Mouse (Mus musculus) heart, postnatal 4 days (tissue): ENCODE results near the gene Gtsf1. TPM values are rescaled to one million over a fixed set of nuclear protein-coding genes. Genes with fewer than 3 reads are reported as not detected.
"Not testable (repeated sequence)": the region's sequence is repeated elsewhere in the genome, so short reads cannot be mapped to it uniquely, and the experiment has no call there.

ENCODE experiments used
- DNase-seq: peaks from one replicate; pipeline ENCODE4 v3.0.0; 2021
- total RNA-seq, 2 experiments: library from RNA; stranded (reverse); gene quantifications; 2 replicates each; pipeline ENCODE4 v1.2.3; 2021

Gene Gtsf1
- total RNA-seq, result 1 to 10 TPM; 1.3 to 1.8 TPM

DNA sequence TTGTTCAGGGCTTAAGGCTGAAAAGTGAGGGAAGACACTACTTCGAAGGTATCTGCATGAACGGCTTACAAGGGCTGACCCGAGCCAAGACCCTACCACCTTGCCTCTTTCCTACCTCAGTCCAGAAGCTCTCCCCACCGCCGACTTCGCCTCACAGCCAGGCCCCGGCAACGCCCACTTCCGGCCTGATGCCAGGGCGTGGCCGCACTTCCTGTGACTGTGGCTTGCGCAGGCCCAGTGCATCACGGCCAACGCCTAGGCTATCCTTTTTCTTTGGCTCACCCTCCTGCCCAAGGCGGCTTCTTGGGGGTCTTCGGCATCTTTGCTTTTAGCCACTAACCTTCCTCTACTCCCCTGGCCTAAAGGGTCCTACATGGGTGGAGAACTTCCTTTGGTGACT is at the start of gene Gtsf1:
Gene Gtsf1 (minus strand): TSS at position 230 of the 400 bp plus-strand sequence.
- DNase-seq, result no peak

DNA sequence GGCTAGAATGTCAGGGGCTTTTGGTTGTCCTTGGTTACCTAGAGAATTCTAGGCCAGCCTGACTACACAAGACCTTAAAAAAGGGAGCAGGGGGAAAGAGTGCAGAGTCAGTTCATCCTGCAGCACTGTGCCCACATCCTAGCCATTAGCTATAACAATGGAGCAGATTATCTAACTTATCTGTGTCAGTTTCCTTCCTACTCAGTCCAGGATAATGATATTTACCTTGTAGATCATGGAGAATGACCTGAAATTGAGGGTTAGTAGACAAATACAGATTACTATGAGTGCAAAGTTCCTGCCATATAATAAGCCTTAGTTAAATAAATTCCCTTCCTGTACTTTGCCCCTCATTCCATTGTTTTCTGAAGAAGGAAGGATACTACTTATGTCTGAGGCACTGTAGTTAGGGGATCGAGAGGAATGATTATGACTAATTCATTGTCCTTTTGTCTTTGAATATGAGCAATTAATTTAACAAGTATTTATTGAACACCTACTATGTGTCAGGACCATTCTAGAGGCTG is 48.9 kb upstream of the Gtsf1 start:
- DNase-seq, result no peak

DNA sequence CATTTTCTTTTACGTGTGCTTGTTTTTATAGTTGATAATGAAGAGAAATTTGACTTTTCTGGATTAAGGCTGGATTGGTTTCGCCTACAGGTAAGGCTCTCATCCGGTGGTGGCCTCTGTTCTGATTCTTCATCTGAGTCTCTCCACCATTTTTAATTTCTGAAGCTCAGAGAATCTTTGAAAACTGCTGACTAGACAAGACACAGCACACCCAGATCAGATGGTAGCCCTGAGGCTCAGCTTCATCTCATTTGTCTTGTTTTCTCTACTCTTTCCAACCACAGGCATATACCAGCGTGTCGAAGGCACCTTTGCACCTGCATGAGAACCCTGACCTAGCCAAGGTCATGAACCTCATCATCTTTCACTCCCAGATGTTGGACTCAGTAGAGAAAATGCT is 43.5 kb upstream of the Gtsf1 start:
- DNase-seq, result no peak

DNA sequence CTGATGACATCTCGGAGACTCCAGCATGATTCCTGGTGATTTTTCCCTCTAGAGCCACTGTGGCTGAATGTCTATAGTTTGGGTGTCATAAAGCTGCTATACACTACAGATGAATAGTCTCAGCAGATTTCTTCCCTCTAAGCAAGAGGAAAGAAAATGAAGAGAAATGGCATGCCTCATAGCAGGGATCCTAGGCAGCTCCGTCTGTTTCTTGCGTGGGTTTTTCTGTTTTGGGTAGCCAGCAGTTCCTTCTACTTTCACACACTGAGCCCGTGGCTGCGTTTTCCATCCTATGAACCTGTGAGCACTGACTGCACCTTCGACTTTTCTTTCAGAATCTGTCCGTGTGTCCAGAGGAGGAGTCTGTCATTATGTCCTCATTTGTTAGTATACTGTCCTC is 42.9 kb upstream of the Gtsf1 start:
- no peak for DNase-seq

DNA sequence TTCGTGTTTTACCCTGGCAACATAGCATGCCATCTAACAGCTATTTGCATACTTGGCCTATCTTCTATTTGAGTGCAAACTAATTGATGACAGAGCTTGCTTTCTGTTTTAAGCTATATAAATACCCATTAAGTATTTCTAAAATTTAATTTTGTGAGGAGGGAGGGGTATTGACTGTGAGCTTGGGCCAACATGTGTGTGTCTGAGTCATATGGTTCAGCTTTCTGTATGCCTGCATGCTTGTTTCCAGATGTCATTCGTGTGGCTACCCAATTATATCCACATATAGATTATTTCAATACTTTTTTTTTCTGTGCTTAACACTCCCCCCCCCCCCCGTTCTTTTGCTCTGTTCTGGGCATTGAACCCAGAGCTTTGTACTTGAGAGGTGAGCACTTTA is 42.0 kb upstream of the Gtsf1 start:
- no peak for DNase-seq

DNA sequence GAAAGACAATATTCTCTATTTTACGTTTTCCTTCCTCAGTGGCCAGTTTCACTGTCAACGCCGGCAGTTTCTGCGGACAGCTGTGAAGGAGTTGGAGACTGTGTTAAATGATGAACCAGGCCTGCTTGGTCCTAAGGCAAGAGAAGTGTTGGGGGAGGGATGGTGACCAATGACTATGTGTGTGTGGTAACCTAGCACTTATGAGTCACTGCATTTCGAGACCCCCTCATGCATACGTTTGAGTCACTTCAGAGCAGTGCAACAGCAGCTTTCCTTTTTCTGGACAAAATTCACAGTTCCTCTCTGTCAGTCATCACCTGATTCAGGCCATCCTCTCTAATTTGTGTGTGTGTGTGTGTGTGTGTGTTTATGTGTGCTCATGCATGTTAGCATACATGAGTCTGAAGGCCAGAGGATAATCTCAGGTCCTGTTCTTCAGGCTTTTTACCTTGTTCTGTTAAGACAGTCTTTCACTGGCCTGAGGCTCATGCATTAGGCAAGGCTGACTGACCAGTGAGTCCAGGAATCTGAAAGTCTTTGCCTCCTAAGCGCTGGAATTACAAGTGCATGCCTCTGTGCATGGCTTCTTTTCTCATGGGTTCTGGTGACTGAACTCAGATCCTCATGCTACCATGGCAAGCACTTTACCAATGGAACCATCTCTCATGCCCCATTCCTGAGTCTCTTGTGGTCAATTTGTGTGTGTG is 41.4 kb upstream of the Gtsf1 start:
- no peak for DNase-seq

DNA sequence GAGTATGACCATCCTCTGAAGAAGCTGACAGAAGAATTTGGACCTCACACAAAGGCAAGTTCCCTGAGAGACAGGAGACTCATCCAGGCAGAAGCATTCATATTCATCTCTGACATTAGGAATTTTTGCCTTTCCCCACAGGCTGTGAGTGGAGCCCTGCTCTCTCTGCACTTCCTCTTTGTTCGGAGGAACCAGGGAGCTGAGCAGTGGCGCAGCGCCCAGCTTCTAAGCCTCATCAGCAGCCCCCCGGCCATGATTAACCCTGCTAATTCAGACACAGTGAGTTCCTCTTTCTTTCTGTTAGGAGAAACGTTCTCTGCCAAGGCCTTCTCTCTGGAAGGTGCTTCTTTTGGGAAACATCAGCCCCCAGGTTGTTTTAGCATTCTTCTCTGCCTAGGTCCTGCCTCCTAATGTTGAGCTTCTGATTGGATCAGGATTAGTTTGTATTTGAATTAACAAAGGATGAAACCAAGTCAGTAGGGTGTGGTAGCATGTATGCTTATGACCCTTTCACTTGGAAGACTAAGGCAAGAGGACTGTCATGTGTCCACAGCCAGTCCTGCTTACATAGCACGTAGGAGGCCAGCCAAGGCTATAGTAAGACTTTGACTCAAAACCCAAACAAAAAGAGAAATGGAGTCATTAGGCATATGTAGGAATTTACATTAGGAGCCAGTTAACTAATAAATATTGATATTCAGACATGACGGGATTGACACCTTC is 32.4 kb upstream of the Gtsf1 start:
- peak; percentile 8 for DNase-seq

DNA sequence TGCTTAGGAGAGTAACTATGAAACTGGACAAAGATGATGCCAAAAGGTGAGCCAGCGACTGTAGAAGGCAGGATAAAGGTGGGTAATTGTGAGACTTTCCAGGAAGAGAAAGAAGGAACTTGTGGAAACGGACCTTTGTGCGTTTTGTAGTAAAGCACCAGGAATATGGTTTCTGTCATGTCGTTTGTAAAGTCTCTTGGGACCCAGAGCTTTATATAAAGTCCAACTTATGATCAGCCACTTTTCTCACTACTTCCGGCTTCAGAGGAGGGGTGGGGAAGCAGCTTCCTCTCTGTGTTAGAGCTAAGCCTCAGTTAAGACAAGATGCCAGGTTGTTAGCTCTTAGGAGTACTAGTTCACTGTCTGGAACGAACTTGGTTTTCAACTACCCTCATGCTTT is 24.2 kb upstream of the Gtsf1 start:
- no peak for DNase-seq

DNA sequence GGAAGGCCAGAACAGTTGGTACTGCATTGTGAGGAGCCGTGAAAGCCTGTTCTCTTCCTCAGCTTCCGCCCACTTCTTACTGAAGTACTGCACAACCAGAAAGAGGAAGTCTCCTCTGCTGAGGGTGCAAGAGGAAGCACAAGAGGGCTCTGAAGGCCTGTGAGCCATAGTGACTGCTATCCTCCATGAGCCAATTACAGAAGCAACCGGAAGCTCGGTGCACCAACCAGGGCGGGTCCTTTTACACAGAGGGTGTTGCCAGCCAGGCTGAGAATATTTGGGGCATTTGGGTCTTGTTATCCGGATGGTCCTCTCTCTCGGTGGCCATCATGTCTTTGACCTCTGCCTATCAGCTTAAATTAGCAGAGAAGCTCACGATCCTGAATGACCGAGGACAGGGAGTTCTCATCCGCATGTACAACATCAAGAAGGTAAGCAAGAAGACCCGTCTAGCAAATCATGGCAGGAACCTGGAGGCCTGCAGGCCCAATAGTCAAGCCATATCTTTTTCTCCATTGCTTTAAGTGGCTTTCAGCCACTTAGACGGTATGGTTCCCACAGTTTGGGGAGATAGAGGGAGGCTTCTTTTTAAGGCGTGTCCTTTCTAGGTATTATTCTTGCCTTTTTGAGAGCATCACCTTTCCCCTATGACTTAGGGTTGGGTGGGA is 23.4 kb upstream of the Gtsf1 start, which contains the start of gene Nckap1l:
Gene Nckap1l (plus strand): TSS at position 244 of the 668 bp plus-strand sequence.
- DNase-seq, result peak; percentile 20

DNA sequence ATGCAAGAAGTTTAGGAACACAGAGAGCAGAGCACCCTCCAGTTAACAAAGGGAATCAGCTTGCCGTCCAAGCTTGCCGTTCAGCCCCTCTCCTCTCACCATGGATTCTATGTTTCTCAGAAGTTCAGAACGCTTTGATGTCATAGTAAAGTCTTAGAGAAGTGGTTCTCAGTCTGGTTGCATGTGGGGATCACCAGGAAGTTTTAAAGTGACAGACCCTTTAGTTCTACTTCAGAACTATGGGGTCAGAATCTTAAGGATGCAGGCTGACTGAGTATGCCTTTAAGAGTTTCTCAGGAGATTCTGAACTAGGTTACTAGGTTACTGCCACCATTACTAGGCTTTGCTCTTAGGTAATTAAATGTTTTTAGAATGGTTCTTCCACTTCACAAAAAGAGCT is 18.1 kb upstream of the Gtsf1 start, which contains the start of gene Gtsf2:
Gene Gtsf2 (minus strand): TSS at position 101 of the 400 bp plus-strand sequence.
- no peak for DNase-seq

DNA sequence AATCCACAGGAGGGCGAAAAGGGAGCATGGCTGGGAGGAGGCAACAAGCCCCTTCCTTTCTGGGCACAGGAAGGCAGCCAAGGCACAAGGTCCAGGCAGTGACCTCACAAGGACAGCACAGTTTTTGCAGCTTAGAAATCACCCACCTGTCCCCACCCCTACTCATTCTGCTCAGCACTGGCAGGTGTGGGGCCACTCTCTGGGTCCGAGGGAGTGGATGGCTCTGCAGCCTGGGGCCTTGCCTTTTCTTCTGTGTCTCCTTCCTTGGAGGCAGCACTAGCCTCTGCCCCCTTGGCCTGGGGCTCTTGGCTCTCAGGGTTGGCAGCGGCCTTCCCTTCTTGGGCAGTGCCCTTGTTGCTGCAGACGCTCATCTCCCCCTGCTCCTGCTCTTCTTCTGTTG is 15.7 kb upstream of the Gtsf1 start:
- not testable (repeated sequence) for DNase-seq

DNA sequence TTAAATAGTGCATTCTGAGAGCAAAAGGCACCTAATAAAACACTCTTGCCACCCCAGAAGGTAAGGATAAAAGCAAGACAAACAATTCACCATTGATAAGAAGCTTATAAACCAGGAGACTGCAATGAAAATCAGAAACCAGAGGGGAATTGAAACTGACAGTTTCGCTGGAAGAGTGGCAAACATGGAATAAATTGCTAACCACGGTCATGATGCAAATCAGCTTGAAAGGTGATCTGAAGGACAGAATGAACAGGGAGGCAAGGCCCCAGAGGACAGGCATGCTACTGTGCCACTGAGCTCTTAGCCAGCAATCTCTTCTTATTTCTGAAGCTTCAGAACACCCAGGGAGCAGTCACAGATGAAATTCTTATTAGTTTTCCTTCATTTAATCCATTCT is 3.3 kb downstream of the Gtsf1 start:
- no peak for DNase-seq

DNA sequence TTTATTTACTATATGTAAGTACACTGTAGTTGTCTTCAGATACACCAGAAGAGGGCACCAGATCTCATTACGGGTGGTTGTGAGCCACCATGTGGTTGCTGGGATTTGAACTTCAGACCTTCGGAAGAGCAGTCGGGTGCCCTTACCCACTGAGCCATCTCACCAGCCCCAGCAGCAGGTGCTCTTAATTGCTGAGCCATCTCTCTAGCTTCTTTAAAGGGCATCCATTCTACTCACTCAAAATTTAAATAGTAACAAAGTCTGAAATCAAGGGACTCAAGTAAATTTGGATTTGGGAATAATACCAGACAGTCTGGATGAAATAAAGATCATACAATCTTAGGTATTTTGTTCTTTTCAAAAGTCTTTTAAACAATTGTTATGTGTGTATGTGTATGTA is 24.7 kb downstream of the Gtsf1 start:
- DNase-seq, result not testable (repeated sequence)

DNA sequence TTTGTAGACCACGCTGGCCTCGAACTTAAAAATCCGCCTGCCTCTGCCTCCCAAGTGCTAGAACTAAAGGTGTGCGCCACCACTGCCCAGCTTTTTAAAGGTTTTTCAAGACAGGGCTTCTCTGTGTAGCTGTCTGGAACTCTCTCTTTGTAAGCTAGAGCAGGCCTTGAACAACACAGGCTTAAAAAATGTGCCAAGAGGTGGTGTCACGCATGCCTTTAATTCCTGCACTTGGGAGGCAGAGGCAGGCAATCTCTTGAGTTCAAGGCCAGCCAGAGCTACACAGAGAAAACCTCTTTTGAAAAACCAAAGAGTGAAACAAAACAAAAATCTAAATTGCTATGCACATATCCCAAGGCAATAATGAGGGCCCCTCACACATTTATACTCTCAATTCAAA is 28.9 kb downstream of the Gtsf1 start:
- DNase-seq, result no peak

DNA sequence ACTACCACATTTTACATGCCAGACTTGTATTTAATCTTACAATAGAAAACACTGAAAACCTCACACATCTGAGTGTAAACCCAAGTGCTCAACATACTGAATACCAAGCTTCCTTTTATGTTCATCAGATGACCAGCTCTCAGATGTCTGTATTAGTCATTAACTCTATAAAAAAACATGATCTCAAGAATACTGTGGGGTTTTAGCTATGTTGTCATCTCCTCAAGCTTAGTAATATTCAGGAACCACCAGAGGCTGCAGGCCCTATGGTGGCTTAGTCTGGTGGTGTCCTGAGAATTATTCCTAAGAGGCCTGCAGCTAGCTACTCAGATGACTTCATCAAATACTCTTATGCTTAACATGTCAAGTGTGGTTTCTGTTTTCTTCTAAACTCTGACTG is 36.7 kb downstream of the Gtsf1 start:
- no peak for DNase-seq

DNA sequence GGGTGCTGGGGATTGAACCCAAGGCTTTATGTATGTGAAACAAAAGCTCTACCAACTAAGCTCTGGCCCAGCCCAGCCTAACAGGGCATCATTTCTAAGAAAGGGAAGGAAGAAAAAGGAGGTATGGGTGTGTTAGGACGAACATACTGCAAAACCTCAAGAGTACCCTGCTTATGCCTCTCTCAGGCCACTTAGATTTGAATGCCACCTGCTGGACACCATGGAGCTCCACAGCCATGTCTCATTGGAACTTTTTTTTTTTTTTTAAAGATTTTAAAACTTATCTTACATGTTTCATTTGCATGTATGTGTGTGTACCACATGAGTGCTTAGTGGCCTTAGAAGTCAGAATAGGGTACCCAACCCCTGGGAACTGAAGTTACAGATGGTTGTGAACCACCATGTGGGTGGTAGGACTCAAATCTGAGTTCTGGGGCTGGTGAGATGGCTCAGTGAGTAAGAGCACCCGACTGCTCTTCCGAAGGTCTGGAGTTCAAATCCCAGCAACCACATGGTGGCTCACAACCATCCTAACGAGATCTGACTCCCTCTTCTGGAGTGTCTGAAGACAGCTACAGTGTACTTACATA is 41.6 kb downstream of the Gtsf1 start:
- DNase-seq, result no peak

DNA sequence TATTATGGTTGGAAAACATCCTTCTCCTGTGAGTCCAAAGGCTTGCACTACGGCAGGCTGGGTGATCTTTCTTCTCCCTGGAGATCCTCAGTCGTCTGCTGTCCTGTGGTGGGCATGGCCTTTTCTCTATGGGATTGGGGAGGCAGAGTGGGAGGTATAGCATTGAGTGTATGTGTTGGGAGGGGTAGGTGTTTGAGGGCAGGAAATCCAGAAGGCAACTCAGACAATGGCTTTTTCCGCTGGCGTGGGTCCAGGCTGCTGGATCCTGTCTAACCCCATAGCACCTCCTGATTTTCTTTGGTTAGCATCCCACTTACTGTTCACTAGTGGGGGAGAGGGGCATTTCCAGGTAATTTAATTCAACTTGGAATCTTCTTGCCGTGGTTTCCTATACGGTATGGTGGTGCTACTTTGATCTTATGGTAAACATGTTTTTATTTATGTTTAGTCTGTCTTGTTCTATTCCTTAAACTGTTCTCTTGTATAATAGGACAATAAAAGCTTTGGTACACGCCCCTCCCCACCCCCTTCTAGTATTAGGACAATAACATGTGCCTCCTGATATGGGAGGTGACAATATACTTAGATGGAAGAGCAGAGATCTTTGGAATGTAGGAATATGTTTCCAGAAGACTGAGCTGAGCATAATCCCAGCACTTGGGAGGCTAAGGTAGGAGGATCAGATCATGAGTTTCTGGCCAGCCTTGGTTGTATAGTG is 46.3 kb downstream of the Gtsf1 start:
- DNase-seq, result peak; percentile 84

DNA sequence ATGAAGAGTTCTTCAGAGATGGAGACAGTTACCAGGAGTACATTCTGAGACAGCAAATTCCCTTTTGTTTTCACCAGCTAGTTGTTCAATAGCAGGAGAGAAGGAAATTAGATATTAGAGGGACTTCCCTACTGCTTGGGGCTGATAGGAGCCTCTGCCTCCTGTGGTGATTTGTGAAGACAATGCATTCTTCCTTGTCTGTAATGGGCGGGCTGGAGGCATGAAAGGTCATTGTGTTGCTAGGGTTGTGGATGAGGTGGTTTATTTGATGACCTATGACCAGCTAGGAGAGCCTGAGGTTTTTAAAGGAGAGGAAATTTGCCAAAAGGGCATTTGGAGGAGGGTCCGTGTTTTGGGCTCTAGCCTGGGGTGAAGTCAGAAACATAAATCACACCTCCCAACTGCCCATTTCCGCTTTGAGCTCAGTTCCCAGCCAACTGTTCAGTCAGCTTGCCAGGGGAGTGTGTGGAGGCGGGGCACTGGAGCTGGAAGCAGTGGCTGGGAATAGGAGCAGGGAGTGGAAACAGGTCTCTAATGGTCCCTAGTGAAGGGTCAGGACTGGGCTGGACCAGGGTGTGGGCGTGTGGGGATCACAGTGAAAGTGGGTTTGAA is 47.4 kb downstream of the Gtsf1 start:
- DNase-seq, result peak; percentile 79

DNA sequence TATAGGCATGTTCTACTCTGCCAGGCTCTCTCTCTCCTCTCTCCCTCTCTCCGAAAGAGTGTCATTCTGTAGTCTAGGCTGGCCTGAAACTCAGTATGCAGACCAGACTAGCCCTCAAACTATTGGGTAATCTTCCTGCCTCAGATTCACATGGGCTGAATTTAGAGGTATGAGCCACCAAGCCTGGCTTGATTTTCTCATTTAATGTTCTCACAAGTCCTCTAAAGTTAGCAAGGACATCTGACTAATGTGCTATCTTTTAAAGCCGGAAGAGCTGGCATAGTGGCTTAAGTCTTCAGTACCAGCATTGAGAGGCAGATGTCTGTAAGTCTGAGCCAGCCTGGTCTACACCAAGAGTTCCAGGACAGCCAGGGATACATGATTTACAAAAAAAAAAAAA is 48.2 kb downstream of the Gtsf1 start:
- DNase-seq, result no peak

DNA sequence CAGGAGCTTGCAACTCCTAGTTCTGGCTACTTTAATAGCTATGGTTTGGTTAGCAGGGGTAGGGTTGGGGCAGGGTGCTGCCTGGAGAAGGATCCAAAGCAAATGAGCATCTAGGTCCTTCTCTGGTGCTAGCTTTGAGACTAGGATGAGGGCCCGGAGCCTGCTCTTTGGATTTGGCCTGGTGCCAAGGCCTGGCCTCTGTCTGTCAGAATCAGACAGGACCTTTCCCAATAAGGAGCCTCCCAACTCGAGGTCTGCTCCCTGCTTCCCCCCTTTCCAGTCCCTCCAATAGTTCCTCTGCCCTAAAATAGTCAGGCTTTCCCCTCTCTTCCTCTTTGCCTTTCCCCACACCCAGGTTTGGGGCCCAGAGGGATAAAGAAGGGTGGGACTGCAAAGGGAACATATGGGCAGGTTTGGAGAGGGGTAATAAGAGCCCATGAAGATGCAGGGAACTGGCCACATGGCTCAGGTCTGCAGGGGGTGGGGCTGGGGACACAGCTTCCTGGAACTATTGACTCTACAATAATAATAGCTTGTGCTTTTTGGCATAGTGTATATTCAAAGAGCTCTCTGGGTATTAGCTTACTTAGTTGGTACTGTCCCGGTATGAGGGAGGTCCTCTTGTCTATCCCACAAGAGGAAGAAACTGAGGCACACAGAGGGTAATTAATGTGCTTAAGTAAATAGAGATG is 51.5 kb downstream of the Gtsf1 start:
- peak; percentile 57 for DNase-seq
